Mouse (Mus musculus): ENCODE measurements around the gene Aco1.

Aco1 gene

GRCm38 (mm10) chr4:40220437-40220836 is 77.6 kb downstream of the Aco1 start:
- DNase-seq: no peak

GRCm38 (mm10) chr4:40221004-40221760 is 78.3 kb downstream of the Aco1 start:
- DNase-seq: no peak

GRCm38 (mm10) chr4:40221876-40222585 is 79.2 kb downstream of the Aco1 start:
- no peak for DNase-seq

DNA sequence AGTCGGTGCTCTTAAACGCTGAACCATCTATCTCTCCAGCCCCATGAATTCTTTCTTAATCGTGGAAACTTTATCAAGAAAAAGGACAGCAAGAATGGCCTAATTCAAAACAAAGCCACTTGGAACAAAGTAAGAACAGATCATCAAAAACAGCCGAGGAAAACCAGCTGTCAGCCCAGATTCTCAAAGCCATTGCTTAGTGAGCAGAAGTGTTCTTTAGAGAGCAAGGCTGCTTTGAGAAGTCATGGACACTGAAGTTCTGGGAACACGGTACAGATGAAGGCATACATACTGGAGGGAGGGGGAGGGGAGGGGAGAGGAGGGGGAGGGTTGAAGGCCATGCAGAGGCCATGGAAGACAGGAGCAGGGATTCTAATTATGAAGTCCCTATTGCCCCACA is 83.2 kb downstream of the Aco1 start:
- no peak for DNase-seq

DNA sequence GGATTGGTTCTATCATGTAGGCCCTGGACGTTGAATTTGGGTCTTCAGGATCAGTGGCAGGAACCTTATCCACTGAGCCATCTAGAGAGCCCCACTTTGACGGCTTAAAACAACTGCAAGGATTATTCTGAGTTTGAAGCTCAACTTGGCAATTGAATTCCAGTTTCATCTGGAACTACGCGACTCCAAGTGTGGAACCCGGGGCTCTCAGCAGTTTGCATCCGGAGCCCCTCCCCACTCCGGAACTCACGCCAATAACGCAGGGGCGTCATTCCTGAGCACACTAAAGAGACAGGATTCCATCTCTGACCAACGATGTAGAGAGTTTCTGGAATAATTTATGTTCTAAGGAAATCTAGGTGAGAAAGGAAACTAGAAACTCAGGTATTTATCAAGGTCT is 84.2 kb downstream of the Aco1 start:
- no peak for DNase-seq

DNA sequence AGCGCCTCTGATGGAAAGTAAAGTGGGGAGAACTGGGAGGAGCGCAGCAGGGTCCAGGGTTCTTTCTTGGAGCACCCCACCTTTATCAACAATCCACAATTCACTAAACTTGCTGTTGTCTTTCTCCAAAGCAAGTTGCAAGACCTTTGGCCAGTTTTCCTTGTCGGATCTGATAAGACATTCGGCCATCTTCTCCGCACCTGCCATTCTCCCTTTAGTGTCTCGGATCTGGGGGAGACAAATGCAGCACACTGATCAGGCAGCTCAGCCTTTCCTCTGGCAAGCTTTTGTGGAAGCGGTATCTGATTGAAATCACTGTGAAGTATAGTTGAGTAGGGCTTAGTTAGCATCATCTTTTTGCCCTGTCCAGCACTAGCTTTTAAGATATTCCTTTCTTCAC is 85.0 kb downstream of the Aco1 start:
- no peak for DNase-seq

DNA sequence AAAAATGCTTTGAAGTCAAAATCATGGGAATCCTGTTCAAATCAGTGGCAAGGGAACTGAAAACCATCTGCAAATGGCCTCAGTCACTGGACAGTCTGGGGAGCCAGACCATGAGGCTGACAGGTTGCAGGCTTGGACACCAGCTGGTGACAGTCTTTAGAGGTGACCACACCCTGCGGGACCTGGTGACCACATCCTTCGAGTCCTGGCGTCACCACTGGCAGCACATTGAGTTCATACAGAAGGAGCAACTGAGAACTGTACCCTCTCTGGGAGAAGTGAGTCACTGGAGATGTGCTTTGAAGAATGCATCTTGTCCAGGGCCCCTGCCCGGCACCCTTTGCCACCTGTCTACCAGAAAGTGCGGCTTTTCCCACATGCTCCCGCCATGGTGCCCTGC is 86.8 kb downstream of the Aco1 start:
- no peak for DNase-seq

DNA sequence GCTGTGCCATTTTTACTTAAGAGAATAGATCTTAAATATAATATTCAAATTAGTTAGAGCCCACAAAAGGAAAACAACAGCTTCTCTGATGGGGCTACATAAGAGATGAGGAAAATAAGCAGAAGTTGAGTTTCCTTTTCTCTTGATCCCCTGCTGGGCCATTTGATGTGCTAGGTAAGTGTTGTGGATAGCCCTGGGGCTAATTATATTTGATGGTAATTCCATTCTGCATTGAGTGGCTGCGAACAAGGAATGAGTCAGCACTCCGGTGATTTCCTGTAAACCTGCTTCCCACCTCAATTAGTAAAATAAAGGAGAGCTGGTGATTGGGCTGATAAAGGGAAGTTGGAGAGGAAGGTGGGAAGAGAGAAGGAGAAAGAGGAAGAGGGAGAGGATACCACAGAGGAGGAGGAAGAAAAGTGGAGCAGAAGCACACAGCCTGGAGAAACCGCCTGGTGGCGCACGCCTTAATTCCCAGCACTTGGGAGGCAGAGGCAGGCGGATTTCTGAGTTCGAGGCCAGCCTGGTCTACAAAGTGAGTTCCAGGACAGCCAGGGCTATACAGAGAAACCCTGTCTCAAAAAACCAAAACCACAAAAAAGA is 90.3 kb downstream of the Aco1 start:
- no peak for DNase-seq

DNA sequence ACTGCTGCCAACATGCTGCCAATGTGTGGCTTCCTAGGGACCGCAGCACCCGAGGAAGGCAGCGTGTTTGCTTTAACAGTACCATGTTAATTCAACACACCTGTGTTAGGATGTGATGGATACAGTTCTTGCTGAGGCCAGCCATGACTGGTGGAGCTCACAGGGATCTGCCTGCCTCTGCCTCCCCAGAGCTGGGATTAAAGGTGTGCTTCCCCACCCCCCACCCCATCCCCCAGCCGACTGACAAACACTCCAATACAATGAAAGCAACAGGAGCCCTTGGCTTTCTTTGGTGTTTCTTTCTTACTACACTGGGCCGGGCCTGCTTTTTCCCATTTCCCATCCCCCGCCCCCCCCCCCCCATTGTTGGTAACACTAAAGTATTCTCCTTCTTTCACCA is 91.4 kb downstream of the Aco1 start:
- DNase-seq: no peak

DNA sequence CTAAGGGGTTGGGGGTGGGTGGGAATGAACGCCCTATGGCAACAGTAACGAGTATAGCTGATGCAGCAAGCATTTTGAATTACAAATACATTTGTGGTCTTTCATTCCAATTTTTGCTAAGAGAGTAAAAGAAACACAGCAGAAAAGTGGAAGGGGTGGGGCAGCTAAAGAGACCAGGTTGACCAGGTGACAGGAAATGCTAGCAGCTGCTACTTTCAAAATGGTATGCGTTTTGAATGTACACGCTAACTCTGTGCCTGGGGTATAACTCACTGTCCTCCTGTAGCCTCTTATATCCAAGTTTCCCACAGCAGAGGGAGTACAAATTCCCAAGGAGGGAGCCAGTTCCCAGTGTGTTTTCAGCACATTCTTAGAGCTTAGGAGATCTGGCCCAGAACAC is 93.9 kb downstream of the Aco1 start:
- DNase-seq: no peak

DNA sequence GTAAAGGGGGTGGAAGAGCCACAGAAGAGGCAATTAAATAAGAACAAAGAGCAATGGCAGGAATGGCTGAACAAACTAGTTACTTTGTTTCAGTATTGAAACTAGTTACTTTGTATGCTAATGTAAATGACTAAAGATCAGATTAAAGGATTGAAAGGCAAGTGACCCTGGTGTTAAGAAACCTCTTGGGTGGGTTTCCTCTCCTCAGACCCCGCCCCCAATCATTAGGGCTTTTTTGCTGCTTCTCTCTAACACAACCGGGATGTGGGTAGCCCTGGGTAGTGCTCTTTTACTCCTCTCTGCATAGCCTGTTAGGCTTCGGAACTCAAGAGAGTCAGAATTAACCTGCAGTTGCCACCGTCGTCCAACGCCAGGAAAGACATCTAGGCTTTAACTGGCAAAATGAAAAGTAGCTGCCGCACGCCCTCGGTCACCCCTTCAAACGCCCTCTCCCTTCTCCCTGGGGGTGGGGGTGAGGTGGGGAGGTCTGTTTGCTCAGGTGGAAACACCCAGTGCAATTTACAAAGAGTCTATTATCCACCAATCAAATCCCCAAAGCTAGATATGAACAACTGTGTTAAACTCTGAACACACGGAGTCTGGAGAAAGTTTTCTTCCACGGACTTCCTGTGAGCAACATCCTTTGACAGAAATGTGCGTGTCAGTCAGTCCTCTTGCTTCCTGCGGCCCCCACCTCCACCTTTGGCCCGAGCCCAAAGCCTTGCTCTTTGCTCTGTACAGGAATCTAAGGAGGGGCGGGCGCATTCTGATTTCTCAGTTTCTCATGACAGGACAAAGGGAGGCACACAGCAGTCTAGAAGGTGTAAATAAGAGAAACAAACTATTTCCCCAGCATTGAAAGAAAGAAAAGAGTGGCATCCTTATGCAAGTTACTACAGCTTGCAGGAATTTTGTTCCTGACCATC is 95.9 kb downstream of the Aco1 start:
- DNase-seq: peak; percentile 21

- peak; percentile 43 for DNase-seq
Measured at GRCm38 (mm10) chr4:40239409-40240271, 96.8 kb downstream of the Aco1 start, which contains the start of gene Ddx58. Gene Ddx58 (minus strand): TSS chr4:40239828.

GRCm38 (mm10) chr4:40240272-40240744 is 97.4 kb downstream of the Aco1 start:
- no peak for DNase-seq

- DNase-seq: no peak
Measured at GRCm38 (mm10) chr4:40241928-40242327, 99.0 kb downstream of the Aco1 start.

GRCm38 (mm10) chr4:40243006-40243405 is 100.1 kb downstream of the Aco1 start:
- no peak for DNase-seq

- no peak for DNase-seq
Measured at GRCm38 (mm10) chr4:40244035-40244434, 101.2 kb downstream of the Aco1 start.
